Comparison of ENCODE assay signal across 8 mouse cellular contexts in genomic region chr15:12825408-12825807, GRCm38 (mm10). TPM values are rescaled to one million over a fixed set of nuclear protein-coding genes. Genes with fewer than 3 reads are reported as not detected.
DNase-seq lines count a peak whose midpoint lies in the region; ATAC-seq and TF ChIP-seq lines count a peak whose summit lies in the region.

No protein-coding gene starts in this region.

- ATAC-seq in lung, embryonic 14.5 days (ENCODE audit: insufficient read depth): no peak
- ATAC-seq in intestine, embryonic 15.5 days: no peak
- ATAC-seq in neural tube, embryonic 12.5 days (ENCODE audit: low FRiP score, low read depth): no peak
- ATAC-seq in granulocyte monocyte progenitor cell, adult 5-6 weeks (replicated peaks; ENCODE audit: poor library complexity, severe bottlenecking): no peak

- peak overlapping the region; percentile 86 for H3K9ac ChIP-seq in lung, embryonic 14.5 days
- peak overlapping the region; percentile 75 for H3K9ac ChIP-seq in intestine, embryonic 15.5 days
- H3K9ac ChIP-seq in neural tube, embryonic 12.5 days: peak overlapping the region; percentile 92

- no peak for DNase-seq in lung, embryonic 14.5 days
- DNase-seq in lung, postnatal 25 days (ENCODE audit: low spot score): no peak
- DNase-seq in urinary bladder, postnatal 14 days (ENCODE audit: low spot score): no peak
- no peak for DNase-seq in thymus, adult 18-20 months

- H3K9me3 ChIP-seq in lung, embryonic 14.5 days (ENCODE audit: low read depth, low read length): no peaks in the 10 kb centered on the region
- no peaks in the 10 kb centered on the region for H3K9me3 ChIP-seq in intestine, embryonic 15.5 days
- H3K9me3 ChIP-seq in neural tube, embryonic 12.5 days: no peaks in the 10 kb centered on the region

- H3K4me1 ChIP-seq in lung, embryonic 14.5 days (ENCODE audit: insufficient read depth): peaks cover 10% of the 10 kb centered on the region; the same call in 1 of the 2 replicates
- peaks cover 6% of the 10 kb centered on the region for H3K4me1 ChIP-seq in embryonic fibroblast, embryonic 13.5 days (ENCODE audit: control insufficient read depth, insufficient read depth, low read length)
- H3K4me1 ChIP-seq in intestine, embryonic 15.5 days (replicated peaks): peaks cover 6% of the 10 kb centered on the region; the same call in 1 of the 2 replicates
- peaks cover 19% of the 10 kb centered on the region for H3K4me1 ChIP-seq in neural tube, embryonic 12.5 days

- peaks cover 44% of the 10 kb centered on the region for H3K36me3 ChIP-seq in lung, embryonic 14.5 days (ENCODE audit: insufficient read depth)
- peaks cover 12% of the 10 kb centered on the region for H3K36me3 ChIP-seq in intestine, embryonic 15.5 days
- peaks cover 42% of the 10 kb centered on the region for H3K36me3 ChIP-seq in neural tube, embryonic 12.5 days

- H3K27ac ChIP-seq in lung, embryonic 14.5 days (ENCODE audit: low read depth): no peak overlapping the region
- no peak overlapping the region for H3K27ac ChIP-seq in embryonic fibroblast, embryonic 13.5 days (ENCODE audit: insufficient read depth, low read length)
- no peak overlapping the region for H3K27ac ChIP-seq in intestine, embryonic 15.5 days
- no peak overlapping the region for H3K27ac ChIP-seq in neural tube, embryonic 12.5 days

- H3K27me3 ChIP-seq in lung, embryonic 14.5 days (ENCODE audit: insufficient read depth, low read length): no peaks in the 10 kb centered on the region
- H3K27me3 ChIP-seq in intestine, embryonic 15.5 days (replicated peaks): no peaks in the 10 kb centered on the region
- no peaks in the 10 kb centered on the region for H3K27me3 ChIP-seq in neural tube, embryonic 12.5 days (replicated peaks)

- WGBS in lung, embryonic 14.5 days: 49% methylated on average over 12 of the region's 12 CpGs
- WGBS in intestine, embryonic 15.5 days: 45% methylated on average over 12 of the region's 12 CpGs
- 62% methylated on average over 12 of the region's 12 CpGs for WGBS in neural tube, embryonic 12.5 days

- TF ChIP-seq POLR2A in embryonic fibroblast, embryonic 13.5 days (IDR thresholded peaks at IDR 0.05; ENCODE audit: low read depth, low read length): no peak

- H3K4me3 ChIP-seq in lung, embryonic 14.5 days (ENCODE audit: low read depth, low read length): peak overlapping the region; percentile 94
- peak overlapping the region; percentile 77 for H3K4me3 ChIP-seq in embryonic fibroblast, embryonic 13.5 days (ENCODE audit: insufficient read depth, low read length)
- peak overlapping the region; percentile 88 for H3K4me3 ChIP-seq in intestine, embryonic 15.5 days (replicated peaks)
- H3K4me3 ChIP-seq in neural tube, embryonic 12.5 days: peak overlapping the region; percentile 87

- H3K4me2 ChIP-seq in lung, embryonic 14.5 days: peak overlapping the region; percentile 70
- peak overlapping the region; percentile 71 for H3K4me2 ChIP-seq in intestine, embryonic 15.5 days (replicated peaks)
- peak overlapping the region; percentile 73 for H3K4me2 ChIP-seq in neural tube, embryonic 12.5 days (replicated peaks)

- no peak for TF ChIP-seq CTCF in lung, embryonic 14.5 days (IDR thresholded peaks at IDR 0.05; ENCODE audit: low read depth)
- no peak for TF ChIP-seq CTCF in embryonic fibroblast, embryonic 13.5 days (IDR thresholded peaks at IDR 0.05; ENCODE audit: borderline replicate concordance, insufficient read depth, low read length)

RNA-seq across cellular contexts. Expression of gene Drosha, which starts 0.8 kb away (rescaled TPM):
- polyA plus RNA-seq in lung, embryonic 14.5 days (2014; fragmentation: Nextera tagmentation; extraction: Ambion mirVana): 42.3 TPM in 2 replicates
- 38.8 and 42.0 TPM in 2 replicates for polyA plus RNA-seq in embryonic fibroblast, embryonic 13.5 days (2011; ENCODE audit: insufficient read length, low read depth, missing spikeins)
- 28.3 and 29.9 TPM in 2 replicates for polyA plus RNA-seq in intestine, embryonic 15.5 days (2015; fragmentation: Nextera tagmentation; extraction: Ambion mirVana)
- polyA plus RNA-seq in neural tube, embryonic 12.5 days (2016; fragmentation: Nextera tagmentation; extraction: Ambion mirVana): 57.0 and 64.7 TPM in 2 replicates
- 33.0 and 42.1 TPM in 2 replicates for total RNA-seq in granulocyte monocyte progenitor cell, adult 5-6 weeks (2014; fragmentation: Nextera tagmentation)
- 12.1 and 23.5 TPM in 2 replicates for total RNA-seq in granulocyte monocyte progenitor cell, adult 5-6 weeks (2017)

RNA-seq across cellular contexts. Expression of gene 6030458C11Rik, which starts 1.0 kb away (rescaled TPM):
- polyA plus RNA-seq in lung, embryonic 14.5 days (2014; fragmentation: Nextera tagmentation; extraction: Ambion mirVana): 35.0 and 35.1 TPM in 2 replicates
- 20.0 and 22.5 TPM in 2 replicates for polyA plus RNA-seq in embryonic fibroblast, embryonic 13.5 days (2011; ENCODE audit: insufficient read length, low read depth, missing spikeins)
- 30.5 and 31.7 TPM in 2 replicates for polyA plus RNA-seq in intestine, embryonic 15.5 days (2015; fragmentation: Nextera tagmentation; extraction: Ambion mirVana)
- 39.5 and 42.7 TPM in 2 replicates for polyA plus RNA-seq in neural tube, embryonic 12.5 days (2016; fragmentation: Nextera tagmentation; extraction: Ambion mirVana)
- 26.5 and 29.3 TPM in 2 replicates for total RNA-seq in granulocyte monocyte progenitor cell, adult 5-6 weeks (2014; fragmentation: Nextera tagmentation)
- 18.6 and 23.7 TPM in 2 replicates for total RNA-seq in granulocyte monocyte progenitor cell, adult 5-6 weeks (2017)
